Mouse (Mus musculus) retina, postnatal 1 day (tissue): ENCODE results near the gene Mef2d.

Source experiments
- DNase-seq: peaks from one replicate; pipeline ENCODE4 v3.0.0-alpha.2; 2012

Gene Mef2d

GRCm38 (mm10) chr3:88212356-88212755, 70.2 kb downstream of the Mef2d start:
- no peak for DNase-seq

GRCm38 (mm10) chr3:88213019-88213418, 70.8 kb downstream of the Mef2d start:
- no peak for DNase-seq

- peak; percentile 50 for DNase-seq
Measured at GRCm38 (mm10) chr3:88214197-88214938, 72.2 kb downstream of the Mef2d start.

GRCm38 (mm10) chr3:88214971-88215552, 72.9 kb downstream of the Mef2d start:
- no peak for DNase-seq

- no peak for DNase-seq
Measured at GRCm38 (mm10) chr3:88215553-88216004, 73.4 kb downstream of the Mef2d start.

DNA sequence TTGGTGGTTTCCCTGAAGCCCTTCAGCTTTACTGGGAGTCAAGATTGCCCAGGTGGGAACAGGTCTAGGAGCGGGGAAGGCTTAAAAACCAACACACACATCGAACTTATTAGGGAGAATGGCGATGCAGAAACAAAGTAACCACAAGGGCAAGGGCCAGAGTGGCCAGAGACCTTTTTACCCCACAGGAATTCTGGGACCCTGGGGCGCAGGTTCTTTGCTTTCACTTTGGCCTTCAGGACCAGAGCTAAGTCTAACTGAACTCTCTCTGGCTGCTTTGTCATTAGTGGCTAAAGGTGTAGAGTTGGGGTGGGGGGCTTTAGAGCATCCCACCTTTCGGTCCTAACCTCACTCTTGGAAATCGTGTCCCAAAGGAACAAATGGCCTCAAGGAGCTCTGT, 73.9 kb downstream of the Mef2d start:
- no peak for DNase-seq

DNA sequence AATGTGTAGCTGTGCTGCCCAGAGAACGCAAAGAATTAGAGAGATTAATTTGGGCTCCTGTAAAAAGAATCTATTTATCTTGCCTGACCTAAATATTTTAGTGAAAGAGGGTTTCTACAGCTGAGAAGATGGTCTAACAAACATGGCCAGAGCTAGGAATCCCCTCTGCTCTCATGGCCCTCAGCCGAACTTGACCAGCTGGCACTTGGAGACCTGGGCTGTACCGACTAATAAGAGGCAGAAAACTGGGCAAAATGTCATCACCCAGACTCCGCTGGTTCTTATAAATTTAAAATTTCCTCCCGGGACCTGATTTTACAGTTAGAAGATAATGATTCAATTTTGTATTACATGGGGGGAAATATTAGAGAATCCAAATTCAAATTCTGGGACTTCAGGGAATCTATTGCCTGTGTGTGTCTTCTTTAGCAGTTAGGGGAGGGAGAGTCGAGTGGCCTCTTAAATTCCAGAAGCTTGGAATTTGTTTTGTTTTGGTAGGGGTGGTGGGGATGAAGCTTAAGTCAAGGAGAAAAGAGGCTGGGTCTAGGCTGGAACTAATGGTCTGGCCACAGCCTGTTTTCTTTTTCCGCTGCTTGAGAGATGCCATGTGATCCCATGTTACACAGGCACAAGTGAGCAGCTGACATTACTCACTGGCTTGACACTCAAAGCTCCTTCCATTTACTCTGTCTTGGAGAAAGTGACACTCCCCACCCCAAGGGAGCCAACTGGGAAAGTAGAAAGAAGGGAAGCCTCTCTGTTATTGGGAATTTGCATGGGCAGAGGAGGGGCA, 74.6 kb downstream of the Mef2d start:
- no peak for DNase-seq

DNA sequence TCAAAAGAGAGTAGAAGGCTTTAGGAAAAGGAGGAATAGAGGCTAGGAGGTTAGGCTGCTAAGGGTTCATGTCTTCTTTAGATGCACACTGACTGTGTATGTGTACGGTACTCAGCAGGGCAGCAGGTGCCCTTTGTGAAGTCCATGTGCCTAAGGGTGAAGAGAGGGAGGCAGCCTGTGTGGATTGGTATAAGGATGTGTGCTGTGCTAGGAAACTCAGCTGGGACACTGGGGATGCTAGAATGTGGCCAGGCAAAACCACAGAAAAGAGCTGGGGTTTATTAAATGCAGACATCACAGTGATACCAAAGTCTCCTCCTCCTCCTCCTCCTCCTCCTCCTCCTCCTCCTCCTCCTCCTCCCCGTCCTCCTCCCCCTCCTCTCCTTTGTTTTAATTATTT, 75.5 kb downstream of the Mef2d start:
- no peak for DNase-seq

DNA sequence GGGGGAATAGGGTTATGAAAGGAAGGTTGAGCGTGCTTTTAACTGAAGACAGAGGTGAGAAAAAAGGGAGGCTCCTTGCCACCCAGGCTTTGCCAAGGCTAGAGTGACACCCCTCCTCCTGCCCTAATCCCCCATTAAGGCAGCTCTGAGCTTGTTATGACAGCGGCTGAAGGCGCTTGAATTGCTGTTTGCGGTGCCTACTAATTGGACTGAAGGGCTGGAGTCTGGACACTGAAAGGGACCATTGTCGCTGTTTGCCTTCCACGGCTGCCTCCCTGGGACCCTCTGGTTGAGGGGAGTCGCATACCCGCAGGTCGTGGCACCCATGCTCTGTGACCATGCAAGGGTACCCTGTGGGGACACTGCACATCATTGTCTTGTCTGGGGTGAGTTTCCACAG, 77.8 kb downstream of the Mef2d start:
- DNase-seq = peak; percentile 90

DNA sequence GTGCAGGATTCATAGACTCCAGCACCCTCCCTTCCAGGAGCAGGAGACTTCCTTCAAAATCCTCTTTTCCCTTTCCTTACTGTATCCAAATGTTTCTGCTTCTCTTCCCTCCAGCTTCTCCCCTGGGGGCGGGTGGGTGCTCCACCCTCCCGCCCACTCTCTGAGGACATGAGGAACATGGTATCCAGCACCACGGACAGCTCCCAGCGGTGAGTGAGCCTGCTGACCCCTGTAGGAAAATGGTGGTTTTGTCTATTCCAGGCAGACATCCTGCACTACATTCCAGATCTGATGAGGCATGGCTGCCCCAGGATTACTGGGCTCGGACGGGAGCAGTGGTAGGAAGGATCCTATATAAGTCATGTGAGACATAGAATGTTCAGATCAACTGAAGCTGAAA, 78.7 kb downstream of the Mef2d start:
- peak; percentile 90 for DNase-seq
